Mouse (Mus musculus): ENCODE measurements around the gene Btbd6. TPM values are rescaled to one million over a fixed set of nuclear protein-coding genes. Genes with fewer than 3 reads are reported as not detected.

Btbd6 gene
- polyA plus RNA-seq, 1 experiment from 2014 or later: 26.4 TPM

DNA sequence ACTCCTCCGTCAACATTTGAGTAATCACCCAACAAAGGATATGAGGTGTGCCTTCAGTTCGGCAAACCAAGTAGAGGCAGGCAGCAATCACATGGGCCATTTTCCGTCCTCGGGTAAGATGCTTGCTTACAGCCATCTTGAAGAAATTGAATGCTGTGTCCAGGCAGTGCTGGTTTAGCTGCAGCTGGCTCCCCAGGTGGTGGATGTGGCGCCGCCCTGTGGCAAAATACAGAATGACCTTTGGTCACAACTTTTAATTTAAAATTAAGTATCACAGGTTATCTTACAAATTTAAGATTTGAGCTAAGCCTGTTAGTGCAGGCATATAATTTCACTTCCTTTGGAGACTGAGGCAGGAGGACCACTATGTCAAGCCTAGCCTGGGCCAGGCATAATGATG is 11.6 kb downstream of the Btbd6 start:
- H3K4me2 ChIP-seq (ENCODE audit: low read depth, severe bottlenecking): no peak overlapping the region
- 70% methylated on average over 6 of the region's 6 CpGs for whole genome bisulfite sequencing
- ATAC-seq (ENCODE audit: insufficient number of reproducible peaks, low FRiP score, low TSS enrichment, low read depth): no peak
- no peak overlapping the region for H3K9ac ChIP-seq (ENCODE audit: low read length)
- no peak overlapping the region for H3K27ac ChIP-seq (replicated peaks; ENCODE audit: low read depth, low read length)
- H3K4me1 ChIP-seq (ENCODE audit: control insufficient read depth, insufficient read depth, low read length): no peaks in the 10 kb centered on the region
- H3K36me3 ChIP-seq (ENCODE audit: control insufficient read depth, insufficient read depth, low read length): peaks cover 10% of the 10 kb centered on the region
- no peaks in the 10 kb centered on the region for H3K9me3 ChIP-seq (ENCODE audit: control insufficient read depth, low read length)
- H3K4me3 ChIP-seq (ENCODE audit: low read depth, low read length): no peak overlapping the region
- peak; percentile 47 for DNase-seq (ENCODE audit: low spot score)
- no peaks in the 10 kb centered on the region for H3K27me3 ChIP-seq (ENCODE audit: control insufficient read depth, insufficient read depth, low read length)

- Histone ChIP-seq H3K27me3 (ENCODE audit: control insufficient read depth, insufficient read depth, low read length) (no peaks in the 10 kb centered on the region), H3K9ac (ENCODE audit: low read length) (no peak overlapping the region), H3K9me3 (ENCODE audit: control insufficient read depth, low read length) (no peaks in the 10 kb centered on the region), H3K4me1 (ENCODE audit: control insufficient read depth, insufficient read depth, low read length) (no peaks in the 10 kb centered on the region), H3K27ac (replicated peaks; ENCODE audit: low read depth, low read length) (no peak overlapping the region), H3K36me3 (ENCODE audit: control insufficient read depth, insufficient read depth, low read length) (peaks cover 8% of the 10 kb centered on the region), H3K4me2 (ENCODE audit: low read depth, severe bottlenecking) (no peak overlapping the region), H3K4me3 (ENCODE audit: low read depth, low read length) (no peak overlapping the region)
- DNase-seq (ENCODE audit: low spot score): no peak
- WGBS: 87% methylated on average over 5 of the region's 5 CpGs
- ATAC-seq (ENCODE audit: insufficient number of reproducible peaks, low FRiP score, low TSS enrichment, low read depth): no peak
Measured at GRCm38 (mm10) chr12:112990706-112991405, 14.6 kb downstream of the Btbd6 start.

- Histone ChIP-seq H3K4me2 (ENCODE audit: low read depth, severe bottlenecking) (no peak overlapping the region), H3K9me3 (ENCODE audit: control insufficient read depth, low read length) (no peaks in the 10 kb centered on the region), H3K4me1 (ENCODE audit: control insufficient read depth, insufficient read depth, low read length) (no peaks in the 10 kb centered on the region), H3K27ac (replicated peaks; ENCODE audit: low read depth, low read length) (no peak overlapping the region), H3K36me3 (ENCODE audit: control insufficient read depth, insufficient read depth, low read length) (peaks cover 8% of the 10 kb centered on the region), H3K27me3 (ENCODE audit: control insufficient read depth, insufficient read depth, low read length) (no peaks in the 10 kb centered on the region), H3K4me3 (ENCODE audit: low read depth, low read length) (no peak overlapping the region), H3K9ac (ENCODE audit: low read length) (no peak overlapping the region)
- DNase-seq (ENCODE audit: low spot score): no peak
- 86% methylated on average over 2 of the region's 2 CpGs for WGBS
- ATAC-seq (ENCODE audit: insufficient number of reproducible peaks, low FRiP score, low TSS enrichment, low read depth): no peak
Measured at GRCm38 (mm10) chr12:112991444-112991843, 15.2 kb downstream of the Btbd6 start.

DNA sequence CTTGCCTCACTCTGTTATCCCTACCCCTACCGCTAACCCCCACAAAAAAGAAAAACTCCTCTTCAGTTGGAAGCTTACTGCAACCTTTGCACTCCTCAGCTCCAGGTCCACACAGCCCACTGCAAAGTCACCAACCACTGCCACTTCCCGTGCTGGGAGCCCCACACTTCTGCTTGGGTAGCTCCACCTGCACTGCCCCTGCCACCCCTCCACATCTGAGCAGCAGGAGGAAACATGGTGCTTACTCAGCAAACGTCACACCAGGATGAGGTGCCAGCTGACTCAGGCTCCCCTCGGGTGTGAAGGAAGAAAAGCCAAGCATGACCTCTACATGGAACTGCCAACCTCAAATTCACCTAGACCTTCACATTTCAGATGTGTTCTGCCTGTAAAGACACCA is 17.9 kb downstream of the Btbd6 start:
- no peaks in the 10 kb centered on the region for H3K9me3 ChIP-seq (ENCODE audit: control insufficient read depth, low read length)
- no peaks in the 10 kb centered on the region for H3K27me3 ChIP-seq (ENCODE audit: control insufficient read depth, insufficient read depth, low read length)
- H3K36me3 ChIP-seq (ENCODE audit: control insufficient read depth, insufficient read depth, low read length): peaks cover 2% of the 10 kb centered on the region; the same call in 1 of the 2 replicates
- no peak overlapping the region for H3K4me3 ChIP-seq (ENCODE audit: low read depth, low read length)
- no peak for ATAC-seq (ENCODE audit: insufficient number of reproducible peaks, low FRiP score, low TSS enrichment, low read depth)
- WGBS: 78% methylated on average over 4 of the region's 4 CpGs
- H3K9ac ChIP-seq (ENCODE audit: low read length): no peak overlapping the region
- peaks cover 8% of the 10 kb centered on the region for H3K4me1 ChIP-seq (ENCODE audit: control insufficient read depth, insufficient read depth, low read length)
- no peak overlapping the region for H3K27ac ChIP-seq (replicated peaks; ENCODE audit: low read depth, low read length)
- no peak overlapping the region for H3K4me2 ChIP-seq (ENCODE audit: low read depth, severe bottlenecking)
- DNase-seq (ENCODE audit: low spot score): no peak

DNA sequence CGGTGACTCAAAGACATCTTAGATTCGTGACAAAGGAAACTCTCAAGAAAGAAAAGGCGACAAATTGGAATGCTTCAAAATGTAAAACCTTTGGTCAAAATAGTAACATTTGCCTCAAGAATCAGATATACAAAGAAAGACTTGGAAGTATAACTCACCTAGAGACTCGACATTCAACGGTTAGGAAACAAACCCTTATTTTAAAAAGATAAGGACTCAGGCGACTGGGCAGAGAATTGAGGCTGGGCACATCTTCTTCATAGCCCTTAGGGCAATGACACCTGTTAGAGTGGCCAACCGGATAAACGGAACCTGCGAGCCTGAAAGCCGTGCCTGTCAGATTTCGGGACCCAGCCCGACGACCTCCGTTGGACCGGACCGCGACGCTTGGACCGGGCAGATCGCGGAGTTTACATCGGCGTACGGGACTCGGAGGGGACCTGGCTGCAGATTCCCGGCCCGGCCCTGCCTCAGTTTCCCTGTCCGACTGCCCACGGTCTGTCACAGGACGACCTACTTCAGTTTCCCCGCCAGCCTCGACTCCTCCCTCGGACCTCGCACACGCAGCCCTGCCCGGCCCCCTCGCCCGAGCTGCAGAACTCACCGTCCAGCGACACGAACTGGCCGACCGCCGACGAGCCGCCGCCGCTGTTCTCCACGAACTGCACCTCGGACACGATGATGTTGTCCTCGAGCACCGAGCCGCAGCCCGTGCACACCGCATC is 23.4 kb downstream of the Btbd6 start:
- Histone ChIP-seq H3K4me3 (ENCODE audit: low read depth, low read length) (peak overlapping the region; percentile 92), H3K27ac (replicated peaks; ENCODE audit: low read depth, low read length) (peak overlapping the region; percentile 90), H3K4me1 (ENCODE audit: control insufficient read depth, insufficient read depth, low read length) (peaks cover 14% of the 10 kb centered on the region), H3K9me3 (ENCODE audit: control insufficient read depth, low read length) (no peaks in the 10 kb centered on the region), H3K36me3 (ENCODE audit: control insufficient read depth, insufficient read depth, low read length) (no peaks in the 10 kb centered on the region; the same call in 1 of the 2 replicates), H3K4me2 (ENCODE audit: low read depth, severe bottlenecking) (peak overlapping the region; percentile 83), H3K9ac (ENCODE audit: low read length) (peak overlapping the region; percentile 83), H3K27me3 (ENCODE audit: control insufficient read depth, insufficient read depth, low read length) (no peaks in the 10 kb centered on the region)
- 2% methylated on average over 56 of the region's 56 CpGs for WGBS
- peak; percentile 0; the same call in 1 of the 2 replicates for ATAC-seq (ENCODE audit: insufficient number of reproducible peaks, low FRiP score, low TSS enrichment, low read depth)
- no peak for DNase-seq (ENCODE audit: low spot score)

DNA sequence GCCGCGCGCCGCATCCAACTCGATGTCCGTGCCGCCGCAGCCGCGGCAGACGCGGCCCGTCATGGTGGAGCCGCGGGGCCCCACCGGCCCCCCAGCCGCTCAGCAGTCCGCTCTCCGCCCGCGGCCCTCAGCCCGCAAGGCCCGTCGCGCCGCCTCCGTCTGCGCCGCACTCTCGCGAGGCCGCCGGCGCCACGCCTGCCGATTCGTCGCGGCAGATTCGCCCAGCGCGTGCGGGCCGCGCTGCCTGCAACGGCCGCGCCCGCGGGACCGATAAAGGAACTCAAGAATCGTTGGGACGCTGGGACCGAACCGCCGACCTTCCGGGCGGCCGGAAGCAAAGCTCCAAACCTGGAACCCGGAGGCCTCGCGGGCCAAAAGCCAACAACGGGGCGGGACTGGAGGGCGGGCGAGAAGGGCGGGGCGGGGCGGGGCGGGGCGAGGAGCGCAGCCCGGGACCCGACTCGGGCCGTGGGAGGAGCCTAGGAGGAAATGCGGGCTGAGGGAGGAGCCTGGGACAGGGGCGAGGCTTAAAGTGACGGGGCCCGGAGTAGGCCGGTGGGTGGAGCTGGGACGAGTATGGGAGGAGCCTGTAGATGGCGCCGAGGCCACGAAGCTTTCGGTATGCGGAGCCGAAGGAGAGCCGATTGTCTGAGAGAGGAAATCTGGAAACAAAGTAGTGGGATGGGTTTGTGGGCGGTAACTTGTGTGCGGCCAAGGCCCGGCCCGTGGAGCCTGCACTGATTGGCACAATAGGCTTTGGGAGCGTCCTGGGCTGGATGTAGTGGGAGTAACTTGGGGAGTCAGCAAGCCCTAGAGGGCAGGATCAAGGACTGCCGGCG is 24.2 kb downstream of the Btbd6 start, which contains the start of gene Brf1:
Gene Brf1 (minus strand): TSS at position 411 of the 839 bp plus-strand sequence.
- Histone ChIP-seq H3K9me3 (ENCODE audit: control insufficient read depth, low read length) (no peaks in the 10 kb centered on the region), H3K9ac (ENCODE audit: low read length) (peak within 1 kb of the TSS; percentile 83), H3K36me3 (ENCODE audit: control insufficient read depth, insufficient read depth, low read length) (no peaks in the 10 kb centered on the region), H3K4me2 (ENCODE audit: low read depth, severe bottlenecking) (peak within 1 kb of the TSS; percentile 83), H3K27me3 (ENCODE audit: control insufficient read depth, insufficient read depth, low read length) (no peaks in the 10 kb centered on the region), H3K4me3 (ENCODE audit: low read depth, low read length) (peak within 1 kb of the TSS; percentile 92), H3K27ac (replicated peaks; ENCODE audit: low read depth, low read length) (peak within 1 kb of the TSS; percentile 90), H3K4me1 (ENCODE audit: control insufficient read depth, insufficient read depth, low read length) (peaks cover 14% of the 10 kb centered on the region)
- peak; percentile 98 for ATAC-seq (ENCODE audit: insufficient number of reproducible peaks, low FRiP score, low TSS enrichment, low read depth)
- under 1% methylated on average over 91 of the region's 96 CpGs for WGBS
- DNase-seq (ENCODE audit: low spot score): peak; percentile 98

- peak overlapping the region; percentile 58 for H3K4me2 ChIP-seq (ENCODE audit: low read depth, severe bottlenecking)
- no peaks in the 10 kb centered on the region for H3K9me3 ChIP-seq (ENCODE audit: control insufficient read depth, low read length)
- H3K9ac ChIP-seq (ENCODE audit: low read length): peak overlapping the region; percentile 59
- H3K36me3 ChIP-seq (ENCODE audit: control insufficient read depth, insufficient read depth, low read length): no peaks in the 10 kb centered on the region
- WGBS: 2% methylated on average over 5 of the region's 5 CpGs
- H3K4me3 ChIP-seq (ENCODE audit: low read depth, low read length): peak overlapping the region; percentile 92
- DNase-seq (ENCODE audit: low spot score): no peak
- H3K27me3 ChIP-seq (ENCODE audit: control insufficient read depth, insufficient read depth, low read length): no peaks in the 10 kb centered on the region
- no peak for ATAC-seq (ENCODE audit: insufficient number of reproducible peaks, low FRiP score, low TSS enrichment, low read depth)
- peak overlapping the region; percentile 85 for H3K27ac ChIP-seq (replicated peaks; ENCODE audit: low read depth, low read length)
- peaks cover 14% of the 10 kb centered on the region for H3K4me1 ChIP-seq (ENCODE audit: control insufficient read depth, insufficient read depth, low read length)
Measured at GRCm38 (mm10) chr12:113001133-113001474, 24.8 kb downstream of the Btbd6 start.

DNA sequence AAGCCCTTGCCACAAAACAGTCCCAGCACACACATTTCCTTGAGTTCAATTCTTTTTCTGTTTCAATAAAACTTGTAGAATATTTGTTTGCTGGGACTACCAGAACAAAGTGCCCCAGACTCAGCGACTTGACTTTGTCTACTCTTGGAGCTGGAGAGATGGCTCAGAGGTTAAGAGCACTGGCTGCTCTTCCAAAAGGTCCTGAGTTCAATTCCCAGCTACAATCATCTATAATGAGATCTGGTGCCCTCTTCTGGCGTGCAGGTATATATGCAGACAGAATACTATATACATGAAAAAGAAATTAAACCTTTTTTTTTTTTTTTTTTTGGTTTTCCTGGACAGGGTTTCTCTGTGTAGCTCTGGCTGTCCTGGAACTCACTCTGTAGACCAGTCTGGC is 26.4 kb downstream of the Btbd6 start:
- H3K27me3 ChIP-seq (ENCODE audit: control insufficient read depth, insufficient read depth, low read length): no peaks in the 10 kb centered on the region
- peaks cover 14% of the 10 kb centered on the region for H3K4me1 ChIP-seq (ENCODE audit: control insufficient read depth, insufficient read depth, low read length)
- no peak overlapping the region for H3K4me2 ChIP-seq (ENCODE audit: low read depth, severe bottlenecking)
- no peaks in the 10 kb centered on the region for H3K36me3 ChIP-seq (ENCODE audit: control insufficient read depth, insufficient read depth, low read length)
- H3K9ac ChIP-seq (ENCODE audit: low read length): no peak overlapping the region
- no peak overlapping the region for H3K4me3 ChIP-seq (ENCODE audit: low read depth, low read length)
- H3K27ac ChIP-seq (replicated peaks; ENCODE audit: low read depth, low read length): no peak overlapping the region
- DNase-seq (ENCODE audit: low spot score) (no peak), ATAC-seq (ENCODE audit: insufficient number of reproducible peaks, low FRiP score, low TSS enrichment, low read depth) (no peak)
- 41% methylated on average over 2 of the region's 2 CpGs for WGBS
- no peaks in the 10 kb centered on the region for H3K9me3 ChIP-seq (ENCODE audit: control insufficient read depth, low read length)
